Mouse (Mus musculus) limb, embryonic 14.5 days (tissue): ENCODE measurements around the gene Svbp. TPM values are rescaled to one million over a fixed set of nuclear protein-coding genes. Genes with fewer than 3 reads are reported as not detected.

Experiments used
- ATAC-seq: fragments of 200-750 bp; cut with Nextera tagmentation; 2 replicates; pipeline ENCODE4 v1.8.0; 2017; ENCODE audit warnings: low read depth, moderate number of reproducible peaks, moderate TSS enrichment; ENCODE audit not compliant: low FRiP score
- DNase-seq: peaks from one replicate; pipeline ENCODE4 v3.0.0-alpha.2; 2015; ENCODE audit warnings: low spot score
- H3K27ac ChIP-seq: fragments of 300-500 bp; sonication (generic); replicated peaks from 2 replicates; pipeline ENCODE4 v1.5.1; 2014; ENCODE audit warnings: low read depth, mild to moderate bottlenecking, low read length, moderate library complexity, mixed read lengths
- H3K27me3 ChIP-seq: fragments of 300-500 bp; sonication (generic); 2 replicates; pipeline ENCODE4 v1.6.1; 2014; ENCODE audit warnings: low read length, mixed read lengths; ENCODE audit not compliant: control insufficient read depth, insufficient read depth
- H3K36me3 ChIP-seq: fragments of 300-500 bp; sonication (generic); 2 replicates; pipeline ENCODE4 v1.6.1; 2014; ENCODE audit warnings: mild to moderate bottlenecking, low read length, moderate library complexity, mixed read lengths; ENCODE audit not compliant: control insufficient read depth, insufficient read depth
- H3K4me1 ChIP-seq: fragments of 300-500 bp; sonication (generic); 2 replicates; pipeline ENCODE4 v1.6.1; 2014; ENCODE audit warnings: antibody characterized with exemption, low read length, mixed read lengths; ENCODE audit not compliant: control insufficient read depth, insufficient read depth
- H3K4me2 ChIP-seq: fragments of 300-500 bp; sonication (generic); replicated peaks from 2 replicates; pipeline ENCODE4 v1.6.1; 2014; ENCODE audit warnings: low read depth, mild to moderate bottlenecking, low read length, moderate library complexity; ENCODE audit not compliant: severe bottlenecking
- H3K4me3 ChIP-seq: fragments of 300-500 bp; sonication (generic); replicated peaks from 2 replicates; pipeline ENCODE4 v1.5.1; 2014; ENCODE audit warnings: low read length
- H3K9ac ChIP-seq: fragments of 300-500 bp; sonication (generic); 2 replicates; pipeline ENCODE4 v1.6.1; 2014; ENCODE audit warnings: mild to moderate bottlenecking, low read depth, low read length, moderate library complexity; ENCODE audit not compliant: severe bottlenecking
- H3K9me3 ChIP-seq: fragments of 300-500 bp; sonication (generic); 2 replicates; pipeline ENCODE4 v1.6.1; 2016; ENCODE audit warnings: low read length; ENCODE audit not compliant: control insufficient read depth
- POLR2A ChIP-seq: fragments of 200-500 bp; IDR thresholded peaks from 2 replicates; pipeline ENCODE4 v1.8.0; 2012; ENCODE audit warnings: inconsistent platforms, mild to moderate bottlenecking, moderate library complexity, borderline replicate concordance; ENCODE audit not compliant: insufficient read depth, insufficient read length; ENCODE audit errors: extremely low read depth
- WGBS: fragments of 180-500 bp; shearing (Covaris S2); extraction: QIAGEN DNeasy Blood & Tissue Kit; methylation state at CpG from one replicate; pipeline ENCODE4 v1.1.7; 2014; 5-methylcytosine and 5-hydroxymethylcytosine counted together
- polyA plus RNA-seq, 2 experiments: library from polyadenylated mRNA; depleted of rRNA in 1 of 2; stranded (reverse) in 1 of 2; unstranded in 1 of 2; fragments of >200 nt; fragmentation: Nextera tagmentation in 1 of 2; extraction: Ambion mirVana in 1 of 2; gene quantifications; 2 replicates each; pipeline versions ENCODE4 v1.2.1 to v1.2.3; 2012 to 2014

The Svbp gene
- polyA plus RNA-seq, 2 experiments = 125 to 245 TPM

DNA sequence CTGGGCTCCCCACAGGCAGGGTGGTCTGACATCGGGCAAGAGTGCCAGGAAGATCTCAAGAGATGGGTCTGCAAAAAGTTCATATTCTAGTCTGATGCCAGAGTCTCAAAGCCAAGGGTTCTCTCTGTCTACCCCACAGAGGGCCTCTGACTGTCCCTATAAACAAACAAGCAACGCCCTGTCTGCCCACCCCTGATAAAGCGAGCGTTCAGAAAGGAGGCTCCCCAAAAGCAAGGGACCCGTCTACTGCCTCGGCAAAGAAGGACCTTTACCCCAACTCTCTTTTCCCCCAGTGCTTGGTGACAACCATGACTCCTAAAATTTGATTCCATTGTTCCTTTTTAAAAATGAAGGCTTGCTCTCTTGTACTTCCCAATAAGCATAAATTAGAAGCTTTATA is 5.2 kb upstream of the Svbp start, which contains the start of gene Ermap:
Gene Ermap, minus strand, starts transcription at position 148 of the 400 bp plus-strand sequence.
- ATAC-seq = no peak
- TF ChIP-seq POLR2A = no peak

DNA sequence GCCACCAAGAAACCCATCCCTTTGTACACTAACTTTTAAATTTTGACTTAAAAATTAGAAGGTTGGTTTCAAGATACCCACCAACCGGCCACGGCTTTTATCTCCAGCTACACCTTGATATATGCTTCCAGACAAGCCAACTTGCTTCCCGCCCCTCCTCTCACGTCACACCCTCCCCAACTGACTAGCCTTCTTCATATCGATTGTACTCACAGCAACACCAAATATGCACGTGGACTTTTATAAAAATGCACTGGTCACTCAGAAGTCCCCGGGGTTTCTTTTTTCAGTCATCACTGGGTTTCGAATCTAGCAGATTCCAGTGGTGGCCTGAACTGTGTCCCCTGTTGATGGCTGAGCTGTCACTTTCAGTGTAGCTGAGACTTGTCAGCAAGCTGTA is 4.5 kb upstream of the Svbp start:
- Histone ChIP-seq H3K4me1 (no peaks in the 10 kb centered on the region), H3K4me3 (no peak overlapping the region), H3K9ac (no peak overlapping the region), H3K36me3 (no peaks in the 10 kb centered on the region), H3K4me2 (no peak overlapping the region), H3K9me3 (no peaks in the 10 kb centered on the region), H3K27ac (no peak overlapping the region), H3K27me3 (no peaks in the 10 kb centered on the region)
- DNase-seq (no peak), ATAC-seq (no peak)
- WGBS = 82% methylated on average over 8 of the region's 8 CpGs
- no peak for TF ChIP-seq POLR2A

More for the DNA sequence above, 5.2 kb upstream of the Svbp start, which contains the start of gene Ermap:
- Histone ChIP-seq H3K4me3 (no peak within 1 kb of the TSS), H3K27ac (no peak within 1 kb of the TSS), H3K4me2 (no peak within 1 kb of the TSS), H3K27me3 (no peaks in the 10 kb centered on the region), H3K4me1 (no peaks in the 10 kb centered on the region), H3K36me3 (no peaks in the 10 kb centered on the region), H3K9ac (no peak within 1 kb of the TSS), H3K9me3 (no peaks in the 10 kb centered on the region)
- DNase-seq = no peak
- 77% methylated on average over 6 of the region's 6 CpGs for WGBS

GRCm38 (mm10) chr4:119191273-119191672 is 3.8 kb upstream of the Svbp start:
- Histone ChIP-seq H3K4me2 (no peak overlapping the region), H3K27me3 (no peaks in the 10 kb centered on the region), H3K9ac (no peak overlapping the region), H3K4me1 (no peaks in the 10 kb centered on the region), H3K36me3 (no peaks in the 10 kb centered on the region), H3K9me3 (no peaks in the 10 kb centered on the region), H3K4me3 (no peak overlapping the region), H3K27ac (no peak overlapping the region)
- WGBS = 55% methylated on average over 3 of the region's 3 CpGs
- TF ChIP-seq POLR2A = no peak
- ATAC-seq (no peak), DNase-seq (no peak)

DNA sequence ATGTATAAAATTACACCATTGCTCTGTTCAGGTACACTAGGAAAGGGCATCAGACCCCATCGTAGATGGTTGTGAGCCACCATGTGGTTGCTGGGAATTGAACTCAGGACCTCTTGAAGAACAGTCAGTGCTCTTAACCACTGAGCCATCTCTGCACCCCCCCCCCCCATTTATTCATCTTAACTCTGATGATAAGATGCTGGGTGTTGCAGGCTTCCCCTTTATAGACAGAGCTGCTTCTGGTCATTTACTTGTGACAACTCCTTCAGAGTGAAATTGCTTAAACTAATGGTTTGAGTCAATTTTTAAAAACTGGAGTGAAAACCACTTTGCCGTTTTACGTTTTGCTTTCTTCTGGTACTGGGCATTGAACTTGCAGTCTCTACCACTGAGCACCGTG is 2.3 kb upstream of the Svbp start:
- ATAC-seq (no peak), DNase-seq (no peak)
- Histone ChIP-seq H3K9me3 (no peaks in the 10 kb centered on the region), H3K27me3 (no peaks in the 10 kb centered on the region), H3K4me3 (no peak overlapping the region), H3K4me2 (no peak overlapping the region), H3K9ac (no peak overlapping the region), H3K27ac (no peak overlapping the region), H3K36me3 (0 out of 2 replicates have a peak, but pooled peaks cover 7% of the 10 kb centered on the region), H3K4me1 (peaks cover 5% of the 10 kb centered on the region)
- no peak for TF ChIP-seq POLR2A
- WGBS = 88% methylated on average over 4 of the region's 4 CpGs

DNA sequence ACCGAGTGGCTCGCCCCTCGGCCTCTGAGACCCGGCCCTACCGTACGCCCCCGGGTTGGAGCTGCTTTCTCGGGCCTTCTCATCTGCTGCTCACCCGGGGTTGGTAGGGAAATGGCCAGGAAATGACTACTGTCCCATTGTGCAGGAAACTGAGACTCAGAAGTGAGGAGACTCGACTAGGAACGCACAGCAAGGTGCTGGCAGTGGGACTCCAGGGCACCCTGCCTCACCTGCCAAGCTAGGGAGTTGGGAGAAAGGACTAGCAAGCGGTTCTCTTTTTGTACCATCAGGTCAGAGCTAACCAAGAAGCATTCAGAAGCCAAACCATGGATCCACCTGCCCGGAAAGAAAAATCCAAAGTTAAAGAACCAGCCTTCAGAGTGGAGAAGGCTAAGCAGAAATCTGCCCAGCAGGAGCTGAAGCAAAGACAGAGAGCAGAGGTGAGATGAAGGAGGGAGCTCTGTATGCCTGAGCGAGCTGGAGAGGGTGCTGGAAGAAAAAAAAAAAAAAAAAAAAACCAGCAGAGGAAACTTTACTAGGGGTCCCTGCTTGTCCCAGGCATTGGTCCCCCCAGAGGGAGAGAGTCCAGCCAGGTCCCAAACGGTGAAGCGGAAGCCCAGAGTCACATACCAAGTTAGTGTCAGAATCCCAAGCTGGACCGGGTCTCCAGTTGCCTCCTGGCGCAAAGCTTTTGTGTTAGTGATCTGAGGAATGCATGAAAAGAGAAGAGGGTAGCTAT is 645 bp downstream of the Svbp start:
- DNase-seq = no peak
- Histone ChIP-seq H3K9ac (peak overlapping the region; percentile 90), H3K4me2 (peak overlapping the region; percentile 71), H3K9me3 (no peaks in the 10 kb centered on the region), H3K27ac (peak overlapping the region; percentile 86), H3K36me3 (peaks cover 19% of the 10 kb centered on the region), H3K27me3 (no peaks in the 10 kb centered on the region), H3K4me3 (peak overlapping the region; percentile 83), H3K4me1 (peaks cover 5% of the 10 kb centered on the region)
- 12% methylated on average over 13 of the region's 18 CpGs for WGBS
- no peak for ATAC-seq
- TF ChIP-seq POLR2A = no peak
